Mouse (Mus musculus): ENCODE results near the gene Cmtr2. TPM values are rescaled to one million over a fixed set of nuclear protein-coding genes. Genes with fewer than 3 reads are reported as not detected.
A peak's percentile ranks its signal among the peaks of the same experiment; 100 is the strongest.

The Cmtr2 gene
- polyA plus RNA-seq (2015; fragmentation: Nextera tagmentation; extraction: Ambion mirVana) = 8.0 and 9.2 TPM in 2 replicates

GRCm38 (mm10) chr8:110215365-110215764 lies at the start of gene Cmtr2:
Gene Cmtr2, plus strand, starts transcription at chr8:110215665.
- ATAC-seq (replicated peaks; ENCODE audit: low FRiP score, low read depth) (no peak), DNase-seq (ENCODE audit: low spot score) (no peak)
- Histone ChIP-seq H3K4me2 (ENCODE audit: low read length) (no peak within 1 kb of the TSS), H3K4me3 (replicated peaks; ENCODE audit: low read depth, low read length) (no peak within 1 kb of the TSS), H3K27me3 (ENCODE audit: insufficient read depth, low read length) (no peaks in the 10 kb centered on the region), H3K9ac (ENCODE audit: low read depth, low read length) (no peak within 1 kb of the TSS), H3K36me3 (ENCODE audit: insufficient read depth, low read length) (no peaks in the 10 kb centered on the region), H3K4me1 (replicated peaks; ENCODE audit: insufficient read depth, low read length) (peaks cover 6% of the 10 kb centered on the region; the same call in 1 of the 2 replicates), H3K9me3 (replicated peaks; ENCODE audit: low read length) (no peaks in the 10 kb centered on the region), H3K27ac (no peak within 1 kb of the TSS)
- WGBS = 76% methylated on average over 7 of the region's 7 CpGs
- no peak for TF ChIP-seq CTCF (IDR thresholded peaks at IDR 0.05; ENCODE audit: low read depth)

- 72% methylated on average over 8 of the region's 8 CpGs for WGBS
Measured at GRCm38 (mm10) chr8:110166270-110166669, 49.2 kb upstream of the Cmtr2 start.

GRCm38 (mm10) chr8:110168046-110168445 lies 47.4 kb upstream of the Cmtr2 start, which contains the start of gene Calb2:
Gene Calb2, minus strand, starts transcription at chr8:110168210.
- Histone ChIP-seq H3K27ac (no peak within 1 kb of the TSS), H3K4me3 (replicated peaks; ENCODE audit: low read depth, low read length) (no peak within 1 kb of the TSS), H3K27me3 (ENCODE audit: insufficient read depth, low read length) (peaks cover 5% of the 10 kb centered on the region), H3K9me3 (replicated peaks; ENCODE audit: low read length) (no peaks in the 10 kb centered on the region), H3K4me1 (replicated peaks; ENCODE audit: insufficient read depth, low read length) (no peaks in the 10 kb centered on the region), H3K9ac (ENCODE audit: low read depth, low read length) (no peak within 1 kb of the TSS), H3K4me2 (ENCODE audit: low read length) (no peak within 1 kb of the TSS), H3K36me3 (ENCODE audit: insufficient read depth, low read length) (no peaks in the 10 kb centered on the region)
- under 1% methylated on average over 33 of the region's 33 CpGs for WGBS
- peak; percentile 54; the same call in 1 of the 2 replicates for ATAC-seq (replicated peaks; ENCODE audit: low FRiP score, low read depth)
- peak; percentile 80 for TF ChIP-seq CTCF (IDR thresholded peaks at IDR 0.05; ENCODE audit: low read depth)
- peak; percentile 65 for DNase-seq (ENCODE audit: low spot score)

More at GRCm38 (mm10) chr8:110166270-110166669, 49.2 kb upstream of the Cmtr2 start:
- H3K9me3 ChIP-seq (replicated peaks; ENCODE audit: low read length) = no peaks in the 10 kb centered on the region
- no peaks in the 10 kb centered on the region for H3K36me3 ChIP-seq (ENCODE audit: insufficient read depth, low read length)
- no peak overlapping the region for H3K4me2 ChIP-seq (ENCODE audit: low read length)
- DNase-seq (ENCODE audit: low spot score) (no peak), ATAC-seq (replicated peaks; ENCODE audit: low FRiP score, low read depth) (no peak)
- no peak overlapping the region for H3K27ac ChIP-seq
- no peak for TF ChIP-seq CTCF (IDR thresholded peaks at IDR 0.05; ENCODE audit: low read depth)
- no peak overlapping the region for H3K9ac ChIP-seq (ENCODE audit: low read depth, low read length)
- H3K27me3 ChIP-seq (ENCODE audit: insufficient read depth, low read length) = peaks cover 5% of the 10 kb centered on the region
- H3K4me1 ChIP-seq (replicated peaks; ENCODE audit: insufficient read depth, low read length) = no peaks in the 10 kb centered on the region
- H3K4me3 ChIP-seq (replicated peaks; ENCODE audit: low read depth, low read length) = no peak overlapping the region

- no peaks in the 10 kb centered on the region for H3K36me3 ChIP-seq (ENCODE audit: insufficient read depth, low read length)
- H3K4me2 ChIP-seq (ENCODE audit: low read length) = no peak overlapping the region
- no peak for ATAC-seq (replicated peaks; ENCODE audit: low FRiP score, low read depth)
- H3K27ac ChIP-seq = no peak overlapping the region
- 56% methylated on average over 6 of the region's 6 CpGs for WGBS
- no peak overlapping the region for H3K9ac ChIP-seq (ENCODE audit: low read depth, low read length)
- H3K27me3 ChIP-seq (ENCODE audit: insufficient read depth, low read length) = peaks cover 5% of the 10 kb centered on the region
- no peak for TF ChIP-seq CTCF (IDR thresholded peaks at IDR 0.05; ENCODE audit: low read depth)
- H3K9me3 ChIP-seq (replicated peaks; ENCODE audit: low read length) = no peaks in the 10 kb centered on the region
- DNase-seq (ENCODE audit: low spot score) = no peak
- no peak overlapping the region for H3K4me3 ChIP-seq (replicated peaks; ENCODE audit: low read depth, low read length)
- H3K4me1 ChIP-seq (replicated peaks; ENCODE audit: insufficient read depth, low read length) = no peaks in the 10 kb centered on the region
Measured at GRCm38 (mm10) chr8:110172161-110172560, 43.3 kb upstream of the Cmtr2 start.

- no peak for ATAC-seq (replicated peaks; ENCODE audit: low FRiP score, low read depth)
- no peak overlapping the region for H3K27ac ChIP-seq
- H3K4me2 ChIP-seq (ENCODE audit: low read length) = no peak overlapping the region
- no peaks in the 10 kb centered on the region for H3K9me3 ChIP-seq (replicated peaks; ENCODE audit: low read length)
- 82% methylated on average over 4 of the region's 4 CpGs for WGBS
- H3K4me3 ChIP-seq (replicated peaks; ENCODE audit: low read depth, low read length) = no peak overlapping the region
- H3K36me3 ChIP-seq (ENCODE audit: insufficient read depth, low read length) = no peaks in the 10 kb centered on the region
- no peak for TF ChIP-seq CTCF (IDR thresholded peaks at IDR 0.05; ENCODE audit: low read depth)
- H3K9ac ChIP-seq (ENCODE audit: low read depth, low read length) = no peak overlapping the region
- DNase-seq (ENCODE audit: low spot score) = no peak
- H3K4me1 ChIP-seq (replicated peaks; ENCODE audit: insufficient read depth, low read length) = no peaks in the 10 kb centered on the region
- no peaks in the 10 kb centered on the region for H3K27me3 ChIP-seq (ENCODE audit: insufficient read depth, low read length)
Measured at GRCm38 (mm10) chr8:110174826-110175225, 40.6 kb upstream of the Cmtr2 start.

GRCm38 (mm10) chr8:110177359-110178155 lies 37.9 kb upstream of the Cmtr2 start:
- no peak overlapping the region for H3K4me3 ChIP-seq (replicated peaks; ENCODE audit: low read depth, low read length)
- TF ChIP-seq CTCF (IDR thresholded peaks at IDR 0.05; ENCODE audit: low read depth) = no peak
- DNase-seq (ENCODE audit: low spot score) = no peak
- 21% methylated on average over 22 of the region's 22 CpGs for WGBS
- H3K9me3 ChIP-seq (replicated peaks; ENCODE audit: low read length) = no peaks in the 10 kb centered on the region
- no peak overlapping the region for H3K9ac ChIP-seq (ENCODE audit: low read depth, low read length)
- ATAC-seq (replicated peaks; ENCODE audit: low FRiP score, low read depth) = no peak
- H3K27ac ChIP-seq = no peak overlapping the region
- H3K4me1 ChIP-seq (replicated peaks; ENCODE audit: insufficient read depth, low read length) = no peaks in the 10 kb centered on the region
- no peaks in the 10 kb centered on the region for H3K36me3 ChIP-seq (ENCODE audit: insufficient read depth, low read length)
- H3K27me3 ChIP-seq (ENCODE audit: insufficient read depth, low read length) = no peaks in the 10 kb centered on the region
- no peak overlapping the region for H3K4me2 ChIP-seq (ENCODE audit: low read length)
